Mouse (Mus musculus) gastrocnemius, adult 2 months (tissue): ENCODE data around the gene Itgb1bp1. TPM values are rescaled to one million over a fixed set of nuclear protein-coding genes. Genes with fewer than 3 reads are reported as not detected.

Experiments
- DNase-seq: peaks from one replicate; pipeline ENCODE4 v3.0.0; 2022
- H3K27ac ChIP-seq: fragments of 200-600 bp; 2 replicates; pipeline ENCODE4 v1.8.1; 2022; ENCODE audit warnings: mild to moderate bottlenecking
- H3K4me3 ChIP-seq: fragments of 200-600 bp; 2 replicates; pipeline ENCODE4 v1.8.1; 2022; ENCODE audit warnings: mild to moderate bottlenecking, moderate library complexity
- CTCF ChIP-seq: fragments of 200-600 bp; IDR thresholded peaks from 2 replicates; pipeline ENCODE4 v1.8.1; 2022; ENCODE audit warnings: antibody characterized with exemption, mild to moderate bottlenecking, moderate library complexity
- intact Hi-C: fragments of 180-260 bp; cut with DNase I; formaldehyde crosslinking; loops from one replicate; pipeline ENCODE4 v1.15.1; 2025
- total RNA-seq, 2 experiments: library from RNA; stranded (reverse); gene quantifications; 2 replicates each; pipeline ENCODE4 v1.2.3; 2021

Gene Itgb1bp1
- total RNA-seq, 2 experiments from 2014 or later: 39.0 to 42.1 TPM

DNA sequence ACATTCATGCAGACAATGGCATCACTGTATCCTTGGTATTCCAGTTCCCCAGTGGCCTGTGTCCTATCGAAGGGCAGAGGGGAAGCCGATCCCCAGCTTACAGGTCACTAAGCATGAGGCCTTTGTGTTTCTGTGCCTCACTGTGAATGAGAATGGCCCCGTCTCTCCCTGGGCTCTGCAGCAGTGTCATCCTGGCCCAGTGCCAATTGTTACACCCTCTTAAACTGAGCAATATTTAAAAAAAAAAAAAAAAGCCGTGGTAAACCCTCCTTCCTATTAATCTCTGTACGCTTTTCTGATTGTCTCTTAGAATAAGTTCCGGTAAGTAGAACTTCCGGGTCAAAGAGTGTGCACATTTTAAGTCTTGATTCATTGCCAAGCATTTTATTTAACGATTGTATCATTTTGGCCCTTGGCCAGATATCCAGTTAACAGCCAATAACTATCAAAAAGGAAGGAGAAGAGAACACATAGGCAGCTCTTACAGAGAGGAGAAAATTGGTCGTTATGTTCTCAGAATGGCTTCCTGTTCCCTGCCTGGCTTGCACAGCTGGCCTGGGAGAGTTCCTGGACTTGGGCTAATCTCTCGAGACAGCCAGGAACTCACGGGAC lies 81.3 kb downstream of the Itgb1bp1 start:
- DNase-seq: peak; percentile 63

DNA sequence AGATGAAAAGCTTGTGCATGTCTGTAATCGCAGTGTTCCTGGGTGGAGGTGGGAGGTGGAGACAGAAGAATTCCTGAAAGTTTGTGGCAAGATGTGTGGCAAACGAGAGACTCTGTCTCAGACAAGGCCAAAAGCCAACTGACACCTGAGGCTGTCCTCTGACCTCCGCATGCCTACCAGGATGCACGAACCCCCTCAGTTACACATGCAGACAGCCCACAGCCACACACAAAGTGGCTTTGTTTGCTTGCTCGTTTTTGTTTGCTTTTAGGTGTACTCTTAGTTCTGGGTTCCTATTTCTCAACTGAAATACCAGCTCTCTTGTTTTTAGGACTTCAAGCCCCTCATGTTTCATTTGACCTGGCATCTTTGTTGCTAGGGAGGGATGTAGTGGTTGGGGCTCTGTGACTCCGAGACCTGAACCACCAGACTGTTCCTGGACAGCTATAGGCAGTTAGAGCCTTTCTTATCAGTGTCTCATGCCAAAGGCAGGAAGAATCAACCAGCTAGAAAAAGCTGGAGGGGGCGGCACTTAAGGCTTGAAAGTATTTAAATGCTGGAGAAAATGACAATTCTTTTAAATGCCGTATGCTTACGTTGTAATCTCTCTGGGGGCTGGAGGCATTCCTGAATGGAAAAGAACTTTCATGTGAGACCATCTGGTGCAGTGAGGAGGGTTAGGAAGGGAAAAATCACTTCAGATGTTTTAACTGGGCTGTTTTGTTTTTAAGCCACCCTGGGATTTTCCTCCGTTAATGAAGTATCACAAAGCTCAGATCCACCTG lies 84.4 kb downstream of the Itgb1bp1 start:
- Histone ChIP-seq H3K27ac (no peak overlapping the region), H3K4me3 (no peak overlapping the region)
- no peak for TF ChIP-seq CTCF
- no peak for DNase-seq
- intact Hi-C loops: no loop called here

More for the DNA sequence above, 81.3 kb downstream of the Itgb1bp1 start:
- Histone ChIP-seq H3K4me3 (no peak overlapping the region), H3K27ac (peak overlapping the region; percentile 57)
- TF ChIP-seq CTCF: no peak
- intact Hi-C loops: no loop called here

GRCm38 (mm10) chr12:21200613-21201012 lies 85.5 kb downstream of the Itgb1bp1 start:
- Histone ChIP-seq H3K4me3 (no peak overlapping the region), H3K27ac (no peak overlapping the region)
- DNase-seq: no peak
- intact Hi-C loops: no loop called here
- TF ChIP-seq CTCF: no peak

DNA sequence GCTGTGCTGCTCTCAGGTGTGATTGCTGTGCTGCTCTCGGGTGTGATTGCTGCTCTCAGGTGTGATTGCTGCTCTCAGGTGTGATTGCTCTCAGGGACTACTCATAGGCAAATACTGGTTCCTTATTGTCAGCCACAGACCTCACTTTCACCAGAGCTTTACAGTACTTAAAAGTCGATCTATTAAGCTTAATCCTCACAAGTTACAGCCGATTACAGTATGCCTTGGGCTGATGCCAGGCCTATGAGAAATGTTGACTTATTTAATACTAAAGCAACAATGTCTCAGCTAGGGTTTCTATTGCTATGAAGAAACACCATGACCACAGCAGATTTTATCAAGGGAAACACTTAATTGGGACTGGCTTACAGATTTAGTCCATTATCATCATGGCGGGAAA lies 89.7 kb downstream of the Itgb1bp1 start:
- TF ChIP-seq CTCF: no peak
- Histone ChIP-seq H3K4me3 (no peak overlapping the region), H3K27ac (no peak overlapping the region)
- intact Hi-C loops: no loop called here
- DNase-seq: no peak

DNA sequence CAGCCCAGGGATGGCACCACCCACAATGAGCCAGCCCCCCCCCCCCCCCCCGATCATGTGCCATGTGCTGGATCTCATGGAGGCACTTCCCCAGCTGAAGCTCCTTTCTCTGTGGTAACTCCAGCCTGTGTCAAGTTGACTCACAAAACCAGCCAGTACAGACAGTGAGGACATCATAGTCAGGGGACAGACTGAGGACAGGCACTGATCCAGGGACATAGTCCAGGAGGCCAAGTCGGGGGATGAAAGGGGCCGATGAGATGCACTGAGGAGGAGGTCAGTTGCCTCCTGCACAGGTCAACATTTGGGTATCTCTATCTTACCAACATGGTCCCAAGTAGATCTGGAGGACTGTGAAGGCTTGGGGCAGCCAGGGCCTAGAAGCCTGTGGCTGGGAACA lies 90.6 kb downstream of the Itgb1bp1 start:
- DNase-seq: no peak
- Histone ChIP-seq H3K4me3 (no peak overlapping the region), H3K27ac (no peak overlapping the region)
- intact Hi-C loops: no loop called here
- TF ChIP-seq CTCF: no peak

- Histone ChIP-seq H3K4me3 (no peak overlapping the region), H3K27ac (peak overlapping the region; percentile 43; the same call in 1 of the 2 replicates)
- DNase-seq: no peak
- TF ChIP-seq CTCF: no peak
- intact Hi-C loops: no loop called here
Observed at GRCm38 (mm10) chr12:21191546-21191945, 94.5 kb downstream of the Itgb1bp1 start.

Other genes starting within 250 kb of the Itgb1bp1 start
- gene Cpsf3, start 893 bp downstream of the Itgb1bp1 start, total RNA-seq: 10 to 100 TPM; 17.3 to 21.0 TPM
- 1 to 10 TPM; 4.5 to 6.3 TPM for gene Iah1, start 30.1 kb upstream of the Itgb1bp1 start, total RNA-seq
- 10 to 100 TPM; 19.3 to 33.8 TPM for gene Adam17, start 87.3 kb upstream of the Itgb1bp1 start, total RNA-seq
- 10 to 100 TPM; 20.4 to 28.2 TPM for gene Ywhaq, start 131.4 kb upstream of the Itgb1bp1 start, total RNA-seq